Mouse (Mus musculus): ENCODE results near the gene Olfr497. TPM values are rescaled to one million over a fixed set of nuclear protein-coding genes. Genes with fewer than 3 reads are reported as not detected.

Olfr497 gene
- not detected for total RNA-seq (2021)

- DNase-seq (ENCODE audit: extremely low spot score in 1 of 2, low spot score in 2 of 2), result no peak
- intact Hi-C loops (cut with DNase I), result no loop called here
Measured at GRCm38 (mm10) chr7:108420121-108420520, at the start of gene Olfr497. TSS of gene Olfr497 (plus strand) at chr7:108420421.

- no peak for DNase-seq (ENCODE audit: extremely low spot score in 1 of 2, low spot score in 2 of 2)
- intact Hi-C loops (cut with DNase I), result no loop called here
Measured at GRCm38 (mm10) chr7:108392867-108393266, 27.4 kb upstream of the Olfr497 start, which contains the start of gene Olfr495. TSS of gene Olfr495 (plus strand) at chr7:108393167.

GRCm38 (mm10) chr7:108465026-108465425 lies 44.8 kb downstream of the Olfr497 start, which contains the start of gene Olfr498:
TSS of gene Olfr498 (plus strand) at chr7:108465326.
- no peak for DNase-seq (ENCODE audit: extremely low spot score in 1 of 2, low spot score in 2 of 2)
- intact Hi-C loops (cut with DNase I), result no loop called here

Other genes starting within 250 kb of the Olfr497 start
- gene Olfr486, start 247.7 kb upstream of the Olfr497 start, total RNA-seq (2021), result not detected
- gene Olfr487, start 205.8 kb upstream of the Olfr497 start, total RNA-seq (2021), result not detected
- not detected for gene Olfr488, start 162.1 kb upstream of the Olfr497 start, total RNA-seq (2021)
- not detected for gene Olfr490, start 131.5 kb upstream of the Olfr497 start, total RNA-seq (2021)
- gene Olfr491, start 107.0 kb upstream of the Olfr497 start, total RNA-seq (2021), result not detected
- not detected for gene Olfr492, start 96.7 kb upstream of the Olfr497 start, total RNA-seq (2021)
- gene Olfr493, start 73.4 kb upstream of the Olfr497 start, total RNA-seq (2021), result not detected
- not detected for gene Olfr494, start 55.1 kb upstream of the Olfr497 start, total RNA-seq (2021)
- not detected for gene Olfr495, start 27.3 kb upstream of the Olfr497 start, total RNA-seq (2021)
- gene Olfr498, start 44.9 kb downstream of the Olfr497 start, total RNA-seq (2021), result not detected
- not detected for gene Olfr502, start 104.6 kb downstream of the Olfr497 start, total RNA-seq (2021)
- not detected for gene Olfr503, start 124.1 kb downstream of the Olfr497 start, total RNA-seq (2021)
- not detected for gene Olfr504, start 145.4 kb downstream of the Olfr497 start, total RNA-seq (2021)
- not detected for gene Olfr506, start 190.4 kb downstream of the Olfr497 start, total RNA-seq (2021)
- not detected for gene Olfr507, start 201.4 kb downstream of the Olfr497 start, total RNA-seq (2021)
- gene Olfr508, start 209.6 kb downstream of the Olfr497 start, total RNA-seq (2021), result not detected
- gene Olfr509, start 231.5 kb downstream of the Olfr497 start, total RNA-seq (2021), result not detected
- not detected for gene Olfr510, start 246.0 kb downstream of the Olfr497 start, total RNA-seq (2021)